Mouse (Mus musculus) intestine, postnatal 0 days (tissue): Measurements from ENCODE around the gene Golga5. TPM values are rescaled to one million over a fixed set of nuclear protein-coding genes. Genes with fewer than 3 reads are reported as not detected.
A peak's percentile ranks its signal among the peaks of the same experiment; 100 is the strongest.

Source experiments
- ATAC-seq: fragments of 200-750 bp; cut with Nextera tagmentation; 2 replicates; pipeline ENCODE4 v1.8.0; 2017; ENCODE audit warnings: mild to moderate bottlenecking, moderate TSS enrichment, moderate library complexity
- H3K27ac ChIP-seq: fragments of 300-500 bp; sonication (generic); 2 replicates; pipeline ENCODE4 v1.5.1; 2014; ENCODE audit warnings: mild to moderate bottlenecking, low read depth, low read length, moderate library complexity
- H3K27me3 ChIP-seq: fragments of 300-500 bp; sonication (generic); replicated peaks from 2 replicates; pipeline ENCODE4 v1.6.1; 2014; ENCODE audit warnings: low read length, mixed read lengths; ENCODE audit not compliant: control insufficient read depth, insufficient read depth
- H3K36me3 ChIP-seq: fragments of 300-500 bp; sonication (generic); 2 replicates; pipeline ENCODE4 v1.6.1; 2014; ENCODE audit warnings: mild to moderate bottlenecking, moderate library complexity; ENCODE audit not compliant: control insufficient read depth, insufficient read depth
- H3K4me1 ChIP-seq: fragments of 300-500 bp; sonication (generic); replicated peaks from 2 replicates; pipeline ENCODE4 v1.6.1; 2014; ENCODE audit warnings: antibody characterized with exemption, low read length, mixed read lengths; ENCODE audit not compliant: control insufficient read depth, insufficient read depth
- H3K4me2 ChIP-seq: fragments of 300-500 bp; sonication (generic); replicated peaks from 2 replicates; pipeline ENCODE4 v1.6.1; 2014; ENCODE audit warnings: low read depth, mild to moderate bottlenecking, moderate library complexity
- H3K4me3 ChIP-seq: fragments of 300-500 bp; sonication (generic); 2 replicates; pipeline ENCODE4 v1.5.1; 2014; ENCODE audit warnings: low read depth, low read length
- H3K9ac ChIP-seq: fragments of 300-500 bp; sonication (generic); 2 replicates; pipeline ENCODE4 v1.6.1; 2014; ENCODE audit warnings: mild to moderate bottlenecking, low read depth, low read length
- H3K9me3 ChIP-seq: fragments of 300-500 bp; sonication (generic); 2 replicates; pipeline ENCODE4 v1.6.1; 2016; ENCODE audit warnings: mixed run types; ENCODE audit not compliant: control insufficient read depth
- CTCF ChIP-seq: sonication (generic); IDR thresholded peaks from 2 replicates; pipeline ENCODE4 v1.5.1; 2016; ENCODE audit warnings: low read depth, mild to moderate bottlenecking, control low read depth, antibody characterized with exemption, moderate library complexity
- WGBS: fragments of 180-500 bp; shearing (Covaris S2); extraction: QIAGEN DNeasy Blood & Tissue Kit; methylation state at CpG from one replicate; pipeline ENCODE4 v1.1.7; 2014; 5-methylcytosine and 5-hydroxymethylcytosine counted together
- polyA plus RNA-seq: library from polyadenylated mRNA; unstranded; fragments of >200 nt; fragmentation: Nextera tagmentation; extraction: Ambion mirVana; gene quantifications from 2 replicates; pipeline ENCODE4 v1.2.1, GENCODE M21; 2015

Golga5 gene
- polyA plus RNA-seq, 1 experiment from 2014 or later, result 36.1 TPM

GRCm38 (mm10) chr12:102498726-102499125 is 29.8 kb downstream of the Golga5 start:
- TF ChIP-seq CTCF, result no peak
- no peak overlapping the region for H3K27ac ChIP-seq
- no peaks in the 10 kb centered on the region for H3K9me3 ChIP-seq
- H3K36me3 ChIP-seq, result peaks cover 42% of the 10 kb centered on the region
- no peaks in the 10 kb centered on the region for H3K4me1 ChIP-seq
- no peak overlapping the region for H3K4me2 ChIP-seq
- WGBS, result 58% methylated on average over 8 of the region's 8 CpGs
- H3K4me3 ChIP-seq, result no peak overlapping the region
- no peak for ATAC-seq
- H3K27me3 ChIP-seq, result no peaks in the 10 kb centered on the region
- no peak overlapping the region for H3K9ac ChIP-seq

DNA sequence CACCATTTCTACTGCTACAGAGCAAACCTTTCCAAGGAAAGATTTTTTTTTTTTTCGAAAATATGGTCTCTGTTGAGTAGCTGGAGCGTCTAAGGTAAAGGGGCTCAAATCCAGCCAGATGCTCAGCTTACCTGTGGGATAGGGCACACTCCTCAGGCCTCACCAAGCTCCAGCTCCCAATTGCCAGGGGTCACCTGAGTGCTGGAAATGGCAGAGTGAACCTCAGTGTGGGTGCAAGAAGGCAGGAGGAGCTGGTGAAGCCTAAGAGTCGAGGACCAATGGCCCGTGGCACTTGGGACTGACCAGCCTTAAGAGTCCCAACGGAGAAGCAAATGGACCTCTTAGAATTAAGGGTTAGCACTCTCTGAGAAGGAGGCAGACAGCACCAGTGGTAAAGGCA is 30.3 kb downstream of the Golga5 start:
- peaks cover 37% of the 10 kb centered on the region for H3K36me3 ChIP-seq
- H3K4me3 ChIP-seq, result no peak overlapping the region
- no peak for TF ChIP-seq CTCF
- no peak overlapping the region for H3K27ac ChIP-seq
- no peak for ATAC-seq
- no peaks in the 10 kb centered on the region for H3K27me3 ChIP-seq
- no peak overlapping the region for H3K9ac ChIP-seq
- no peaks in the 10 kb centered on the region for H3K9me3 ChIP-seq
- 89% methylated on average over 5 of the region's 5 CpGs for whole genome bisulfite sequencing
- H3K4me2 ChIP-seq, result no peak overlapping the region
- H3K4me1 ChIP-seq, result no peaks in the 10 kb centered on the region

DNA sequence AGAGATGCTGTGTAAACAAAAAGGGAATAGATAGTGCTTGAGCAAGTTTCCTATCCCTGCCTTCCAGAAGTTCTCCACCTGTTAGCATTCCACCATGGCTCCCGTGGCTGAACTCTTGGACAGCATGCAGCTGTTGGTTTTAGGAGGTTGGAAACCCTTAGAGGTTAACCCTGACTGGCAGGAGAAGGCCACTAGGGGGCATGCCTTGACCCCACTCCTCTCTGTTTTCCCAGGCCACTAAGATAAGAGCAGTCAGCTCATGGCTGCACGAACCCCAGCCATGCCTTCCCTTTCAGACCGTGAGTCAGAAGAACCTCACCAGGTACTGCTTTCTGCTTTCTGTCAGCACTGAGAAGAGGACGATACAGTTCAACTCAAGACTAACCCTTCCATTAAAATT is 30.8 kb downstream of the Golga5 start:
- H3K27me3 ChIP-seq, result no peaks in the 10 kb centered on the region
- H3K36me3 ChIP-seq, result peaks cover 34% of the 10 kb centered on the region
- no peak overlapping the region for H3K4me3 ChIP-seq
- no peak overlapping the region for H3K4me2 ChIP-seq
- no peak; the same call in 1 of the 2 replicates for ATAC-seq
- H3K9ac ChIP-seq, result no peak overlapping the region
- H3K4me1 ChIP-seq, result no peaks in the 10 kb centered on the region
- TF ChIP-seq CTCF, result peak; percentile 58
- H3K27ac ChIP-seq, result no peak overlapping the region
- WGBS, result 59% methylated on average over 4 of the region's 4 CpGs
- no peaks in the 10 kb centered on the region for H3K9me3 ChIP-seq

DNA sequence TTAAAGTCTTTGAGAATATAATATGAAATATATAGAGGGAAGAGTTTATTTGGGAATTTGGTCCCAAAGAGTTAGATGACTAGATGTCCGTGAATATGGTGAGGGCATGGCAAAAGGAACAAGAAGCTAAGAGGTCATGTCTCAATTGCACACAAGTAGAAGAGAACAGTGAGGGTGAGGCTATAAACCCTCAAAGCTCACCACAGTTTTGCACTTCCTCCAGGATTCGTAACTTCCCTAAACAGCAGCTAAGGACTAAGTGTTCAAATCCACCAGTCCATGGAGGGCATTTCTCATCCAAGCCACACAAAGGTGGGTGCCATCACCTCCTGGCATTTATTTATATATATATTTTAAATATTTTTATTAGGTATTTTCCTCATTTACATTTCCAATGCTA is 32.1 kb downstream of the Golga5 start:
- Histone ChIP-seq H3K9me3 (no peaks in the 10 kb centered on the region), H3K4me1 (no peaks in the 10 kb centered on the region), H3K4me3 (no peak overlapping the region), H3K36me3 (peaks cover 25% of the 10 kb centered on the region), H3K9ac (no peak overlapping the region), H3K4me2 (no peak overlapping the region), H3K27ac (no peak overlapping the region), H3K27me3 (no peaks in the 10 kb centered on the region)
- 74% methylated on average over 2 of the region's 2 CpGs for WGBS
- no peak for TF ChIP-seq CTCF
- ATAC-seq, result no peak

- ATAC-seq, result peak; percentile 31; the same call in 1 of the 2 replicates
- Histone ChIP-seq H3K36me3 (peaks cover 16% of the 10 kb centered on the region), H3K27ac (no peak overlapping the region), H3K4me2 (no peak overlapping the region), H3K4me1 (no peaks in the 10 kb centered on the region), H3K4me3 (no peak overlapping the region), H3K27me3 (no peaks in the 10 kb centered on the region), H3K9me3 (no peaks in the 10 kb centered on the region), H3K9ac (no peak overlapping the region)
- 71% methylated on average over 8 of the region's 8 CpGs for WGBS
- TF ChIP-seq CTCF, result no peak; the same call in 1 of the 2 replicates
Observed at GRCm38 (mm10) chr12:102501848-102502595, 33.1 kb downstream of the Golga5 start.

GRCm38 (mm10) chr12:102505131-102505713 is 36.3 kb downstream of the Golga5 start:
- ATAC-seq, result no peak
- 69% methylated on average over 9 of the region's 9 CpGs for WGBS
- Histone ChIP-seq H3K27ac (no peak overlapping the region), H3K36me3 (no peaks in the 10 kb centered on the region), H3K4me2 (no peak overlapping the region), H3K4me1 (no peaks in the 10 kb centered on the region), H3K9me3 (no peaks in the 10 kb centered on the region), H3K27me3 (no peaks in the 10 kb centered on the region), H3K4me3 (no peak overlapping the region), H3K9ac (no peak overlapping the region)
- no peak for TF ChIP-seq CTCF
